In the genomic region with DNA sequence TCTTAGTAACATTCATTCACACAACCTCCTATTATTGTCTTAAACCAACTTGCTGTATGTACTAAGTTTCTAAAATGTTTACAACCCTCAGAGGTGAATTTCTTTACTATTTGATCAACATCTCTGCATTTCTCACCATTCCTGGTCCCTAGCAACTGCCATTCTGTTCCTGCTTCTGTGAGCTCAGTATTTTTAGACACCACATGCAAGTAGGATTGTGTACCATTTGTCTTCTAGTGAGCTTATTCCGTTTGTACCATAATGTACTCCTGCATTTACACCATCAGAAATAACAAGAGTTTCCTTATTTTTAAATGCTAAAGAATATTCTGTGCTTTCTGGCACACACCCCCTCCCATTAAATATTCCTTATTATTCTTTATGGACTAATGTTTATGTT, we compare ENCODE assay signal across 29 mouse cellular contexts. TPM values are rescaled to one million over a fixed set of nuclear protein-coding genes. Genes with fewer than 3 reads are reported as not detected.
DNase-seq lines count a peak whose midpoint lies in the region; ATAC-seq lines count a peak whose summit lies in the region.
"Had no signal": no experiment of that assay in that cellular context is flagged by ENCODE, and none has a peak within 500 bp of the region (broad histone marks: within the 10 kb centered on the region; RNA-seq: fewer than 3 reads in every experiment).

No protein-coding gene starts in this region.

- 90% methylated on average over 1 of the region's 1 CpGs for WGBS in hindbrain, embryonic 13.5 days

- no peak for ATAC-seq in hindbrain, embryonic 13.5 days (ENCODE audit: low FRiP score)
- ATAC-seq: CD4-positive, CD25-positive, alpha-beta regulatory T cell, adult 4 months; forebrain, embryonic 15.5 days; hindbrain, embryonic 16.5 days had no signal

- no peaks in the 10 kb centered on the region for H3K27me3 ChIP-seq in hindbrain, embryonic 13.5 days
- H3K27me3 ChIP-seq: embryonic facial prominence, embryonic 13.5 days; forebrain, embryonic 12.5 days; forebrain, embryonic 15.5 days; heart, embryonic 13.5 days; hindbrain, embryonic 12.5 days had no signal

- H3K4me2 ChIP-seq in hindbrain, embryonic 13.5 days = no peak overlapping the region
- H3K4me2 ChIP-seq: embryonic facial prominence, embryonic 13.5 days; forebrain, embryonic 12.5 days; forebrain, embryonic 15.5 days; heart, embryonic 13.5 days; hindbrain, embryonic 12.5 days had no signal

- no peak overlapping the region for H3K27ac ChIP-seq in hindbrain, embryonic 13.5 days
- H3K27ac ChIP-seq: embryonic facial prominence, embryonic 10.5 days; embryonic facial prominence, embryonic 13.5 days; forebrain, embryonic 12.5 days; forebrain, embryonic 15.5 days; heart, adult 2 months; heart, embryonic 10.5 days; heart, embryonic 13.5 days; hindbrain, embryonic 12.5 days had no signal

- no peaks in the 10 kb centered on the region; the same call in 1 of the 2 replicates for H3K9me3 ChIP-seq in hindbrain, embryonic 13.5 days
- H3K9me3 ChIP-seq: embryonic facial prominence, embryonic 10.5 days; embryonic facial prominence, embryonic 13.5 days; forebrain, embryonic 12.5 days; forebrain, embryonic 15.5 days; heart, embryonic 10.5 days; hindbrain, embryonic 12.5 days had no signal

- H3K36me3 ChIP-seq in hindbrain, embryonic 13.5 days = no peaks in the 10 kb centered on the region
- H3K36me3 ChIP-seq: embryonic facial prominence, embryonic 10.5 days; embryonic facial prominence, embryonic 13.5 days; forebrain, embryonic 12.5 days; forebrain, embryonic 15.5 days; heart, embryonic 10.5 days; heart, embryonic 13.5 days; hindbrain, embryonic 12.5 days had no signal

- H3K4me3 ChIP-seq in hindbrain, embryonic 13.5 days = no peak overlapping the region
- H3K4me3 ChIP-seq: embryonic facial prominence, embryonic 10.5 days; embryonic facial prominence, embryonic 13.5 days; erythroblast, embryonic 14.5 days; forebrain, embryonic 12.5 days; forebrain, embryonic 15.5 days; heart, adult 2 months; heart, embryonic 10.5 days; heart, embryonic 13.5 days; hindbrain, embryonic 12.5 days had no signal

- no peaks in the 10 kb centered on the region for H3K4me1 ChIP-seq in hindbrain, embryonic 13.5 days (replicated peaks)
- H3K4me1 ChIP-seq: embryonic facial prominence, embryonic 10.5 days; embryonic facial prominence, embryonic 13.5 days; forebrain, embryonic 12.5 days; heart, embryonic 10.5 days; heart, embryonic 13.5 days; hindbrain, embryonic 12.5 days had no signal

- DNase-seq in layer of hippocampus, adult 11-12 months (ENCODE audit: low spot score) = peak; percentile 17
- no peak for DNase-seq in layer of hippocampus, postnatal 25 days (ENCODE audit: extremely low spot score in 1 of 2, low spot score in 1 of 2)
- peak; percentile 30 for DNase-seq in layer of hippocampus, adult 9-11 months
- no peak for DNase-seq in layer of hippocampus, postnatal 36 days
- peak; percentile 47 for DNase-seq in telencephalon, adult 2 months (ENCODE audit: low read depth, low spot score)
- DNase-seq: adrenal gland, adult 2 months; adrenal gland, postnatal 14 days; cerebellum, adult 11-12 months; cerebellum, adult 8-10 months; cerebellum, postnatal 10 days; cerebellum, postnatal 36 days; embryo, embryonic 11 days; gastrocnemius, postnatal 10 days; gastrocnemius, postnatal 36 days; heart, adult 2 months; heart, postnatal 14 days had no signal

- H3K9ac ChIP-seq in hindbrain, embryonic 13.5 days = no peak overlapping the region
- H3K9ac ChIP-seq: embryonic facial prominence, embryonic 13.5 days; forebrain, embryonic 12.5 days; forebrain, embryonic 15.5 days; heart, embryonic 13.5 days; hindbrain, embryonic 12.5 days had no signal

RNA-seq across cellular contexts. Expression of gene Rbm24, which starts 26.6 kb away (rescaled TPM):
- 10 to 100 TPM; 19.3 to 23.0 TPM for total RNA-seq in layer of hippocampus, postnatal 25 days (2021)
- 10 to 100 TPM; 21.4 to 23.6 TPM for total RNA-seq in layer of hippocampus, postnatal 36 days (2021)
- 2.1 and 2.3 TPM in 2 replicates for polyA plus RNA-seq in hindbrain, embryonic 13.5 days (2015; fragmentation: Nextera tagmentation; extraction: Ambion mirVana)
- total RNA-seq: granulocyte monocyte progenitor cell, adult 5-6 weeks; MEL had no signal
- polyA plus RNA-seq: erythroblast, embryonic 14.5 days had no signal

Comparison
In these comparisons a context has a peak if more than half of its experiments do, and no peak if none do; other contexts are left out.
1. DNase-seq: peak in layer of hippocampus, adult 11-12 months (single experiment), layer of hippocampus, adult 9-11 months (single experiment) and telencephalon, adult 2 months (single experiment); none in layer of hippocampus, postnatal 25 days (0 of 2) and layer of hippocampus, postnatal 36 days (0 of 2).